Mouse (Mus musculus): ENCODE results near the gene Olfm4.

The Olfm4 gene

DNA sequence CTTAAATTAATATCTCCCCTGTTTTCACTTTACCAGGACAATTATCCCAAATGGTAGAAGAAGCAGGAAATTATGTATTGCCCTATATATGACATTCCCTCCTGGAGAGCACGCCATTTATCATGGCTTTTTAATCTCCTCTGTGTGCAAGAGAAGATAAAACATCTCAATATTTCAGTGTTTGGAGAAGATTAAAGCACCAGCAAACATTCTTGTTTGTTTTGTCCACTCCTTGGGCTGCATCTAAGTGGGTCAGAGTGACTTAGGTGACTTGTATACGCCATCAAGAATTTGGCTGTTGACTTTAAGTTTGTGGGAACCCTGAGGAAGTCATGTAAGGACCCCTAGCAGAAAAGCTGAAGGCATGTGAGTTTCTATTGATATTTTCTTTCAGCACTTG is at the start of gene Olfm4:
Gene Olfm4, plus strand, starts transcription at position 301 of the 400 bp plus-strand sequence.
- DNase-seq: no peak

DNA sequence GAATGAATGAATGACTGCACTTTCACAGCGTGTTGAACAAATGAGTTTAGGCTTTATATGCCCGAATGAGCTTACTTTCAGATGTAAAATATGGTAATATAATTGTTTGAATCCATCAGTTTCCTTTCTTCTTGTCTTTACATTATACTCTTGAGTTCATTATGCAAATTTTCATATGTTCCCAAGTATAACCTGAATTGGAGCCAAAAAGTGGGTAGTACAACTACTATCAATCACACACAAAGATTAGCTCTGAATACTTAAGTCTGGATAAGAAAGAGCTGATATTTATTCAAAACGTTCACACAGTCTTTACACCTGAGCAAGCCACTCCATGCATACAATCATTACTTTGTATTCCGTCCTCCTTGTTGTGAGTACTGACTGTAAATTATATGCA is 49.5 kb upstream of the Olfm4 start:
- DNase-seq: no peak

DNA sequence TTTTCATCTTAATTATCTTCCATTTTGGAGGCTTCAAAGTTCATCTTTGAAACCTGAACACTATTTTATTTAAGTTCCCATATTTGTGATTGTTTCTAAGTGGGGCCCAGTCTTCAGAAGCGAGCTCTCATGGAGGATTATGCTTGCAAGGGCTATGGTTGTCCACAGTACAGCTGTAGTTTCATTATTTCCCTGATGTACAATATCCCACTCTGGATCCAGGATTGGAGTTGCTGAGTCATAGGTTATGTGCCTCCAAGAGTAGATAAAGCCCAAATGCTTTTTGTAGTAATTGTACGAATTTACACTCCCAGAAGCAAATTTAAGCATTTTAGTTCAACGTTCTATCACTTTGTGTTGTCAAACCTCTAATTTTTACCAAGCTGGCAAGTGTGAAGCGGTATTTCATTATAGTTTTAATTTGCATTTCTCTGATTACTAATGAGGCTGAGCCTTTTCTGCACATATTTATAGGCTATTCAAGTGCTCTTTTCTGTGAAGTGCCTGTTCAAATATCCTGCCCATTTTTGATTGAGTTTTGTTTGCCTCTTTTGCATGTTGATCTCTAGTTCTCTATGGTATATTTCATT is 46.9 kb upstream of the Olfm4 start:
- DNase-seq: no peak

DNA sequence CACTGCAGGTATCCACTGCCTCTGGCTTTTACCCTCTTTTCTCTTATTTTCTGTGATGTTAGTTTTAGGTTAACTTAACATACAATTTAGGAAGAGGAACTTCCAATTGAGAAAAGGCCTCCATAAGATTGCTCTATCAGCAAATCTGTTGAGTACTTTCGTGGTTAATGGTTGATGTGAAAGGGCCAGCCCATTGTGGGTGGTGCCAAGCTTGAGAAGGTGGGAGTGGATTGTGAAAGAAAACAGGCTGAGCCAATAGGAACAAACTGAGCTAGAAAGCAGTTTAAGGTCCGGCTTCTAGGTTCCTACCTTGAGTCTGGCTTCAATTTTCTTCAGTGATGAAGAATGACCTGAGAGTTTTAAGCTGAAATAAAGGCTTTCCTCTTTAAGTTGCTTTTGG is 38.0 kb upstream of the Olfm4 start:
- DNase-seq: no peak

DNA sequence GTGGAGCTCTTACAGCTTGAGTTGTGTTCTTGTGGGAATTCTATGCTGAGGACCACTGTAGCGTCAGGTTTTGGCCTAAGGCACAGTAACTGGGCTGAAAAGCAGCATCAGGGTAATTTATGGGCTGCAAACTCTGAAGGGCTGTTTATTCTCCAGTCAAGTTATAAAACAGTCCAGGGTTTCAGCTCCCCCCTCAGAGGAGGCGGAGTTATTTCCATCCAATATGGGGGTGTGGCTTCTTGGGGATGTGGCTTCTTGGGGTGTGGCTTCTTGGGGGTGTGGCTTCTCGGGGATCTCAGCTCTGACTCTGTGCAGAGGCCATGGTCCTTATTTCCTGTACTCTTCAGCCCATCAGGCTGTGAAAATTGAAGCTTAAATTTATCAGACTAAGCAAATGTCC is 28.2 kb upstream of the Olfm4 start:
- no peak for DNase-seq

DNA sequence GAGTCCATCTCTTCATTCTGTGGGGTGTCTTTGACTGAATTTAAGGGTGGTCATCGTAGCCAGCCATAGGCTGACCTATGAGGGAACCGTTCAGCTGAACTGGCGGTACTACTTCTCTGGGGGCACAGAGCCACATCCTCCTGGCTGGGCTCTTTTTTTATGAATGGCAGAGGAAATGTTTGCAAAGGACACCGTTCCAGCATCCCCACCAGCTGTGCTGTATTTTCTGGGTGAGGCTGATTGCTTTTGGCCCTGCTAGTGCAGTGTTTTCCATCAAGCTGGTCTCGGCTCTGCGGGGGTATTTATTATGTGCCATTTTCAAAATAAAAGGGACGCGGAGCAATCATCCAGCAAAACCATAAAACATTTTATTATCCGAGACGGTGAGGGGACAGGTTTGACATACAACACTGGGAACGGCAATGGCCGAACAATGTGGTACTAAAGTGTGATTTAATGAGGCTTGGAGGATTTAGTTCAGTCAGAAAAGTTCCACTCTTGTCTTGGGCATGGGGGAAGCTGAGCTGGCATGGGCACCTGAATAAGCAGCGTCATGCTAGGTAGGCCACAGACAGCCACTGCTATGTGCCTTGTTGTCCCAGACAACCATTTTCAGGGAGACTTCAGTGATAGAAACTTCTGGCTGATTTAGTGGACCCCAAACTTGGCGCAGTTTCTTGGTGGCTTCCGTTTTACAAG is 25.9 kb upstream of the Olfm4 start:
- DNase-seq: no peak

DNA sequence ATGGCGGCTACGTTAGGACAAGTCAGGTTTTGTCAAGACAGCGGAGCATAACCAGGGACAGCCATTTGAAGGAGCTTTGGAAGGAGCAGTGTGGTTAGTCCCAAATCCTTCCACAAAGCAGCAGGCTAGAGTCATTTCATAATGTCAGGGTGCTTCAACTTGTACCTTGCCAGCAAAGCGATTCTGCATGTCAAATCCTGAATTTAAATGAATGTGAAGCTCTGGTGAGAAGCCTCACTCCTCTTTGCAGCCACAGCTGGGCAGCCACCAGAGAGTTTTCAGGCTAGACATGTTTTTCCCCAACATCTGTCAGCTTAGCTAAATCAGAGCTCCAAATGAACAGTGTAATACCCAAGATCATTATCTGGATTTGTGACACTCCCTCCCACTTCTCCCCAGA is 22.7 kb upstream of the Olfm4 start:
- no peak for DNase-seq

DNA sequence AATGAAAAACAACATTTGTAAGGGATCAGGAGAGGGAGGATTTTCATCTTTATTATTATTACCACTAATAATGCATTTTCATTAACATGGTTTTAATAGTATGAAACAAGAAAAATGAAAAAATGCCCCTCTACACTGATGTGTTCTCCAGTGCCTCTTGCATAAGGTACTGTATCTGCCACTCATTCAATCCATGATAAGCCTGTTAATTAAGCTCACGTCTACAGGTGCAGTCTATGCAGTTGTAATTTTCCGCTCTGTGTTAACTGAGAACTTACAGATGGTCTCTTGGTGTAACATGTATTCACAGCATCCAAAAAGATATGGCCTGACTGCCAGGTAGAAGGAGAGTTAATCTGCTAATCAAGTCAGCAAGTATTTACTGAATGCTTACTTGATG is 22.3 kb upstream of the Olfm4 start:
- DNase-seq: no peak

DNA sequence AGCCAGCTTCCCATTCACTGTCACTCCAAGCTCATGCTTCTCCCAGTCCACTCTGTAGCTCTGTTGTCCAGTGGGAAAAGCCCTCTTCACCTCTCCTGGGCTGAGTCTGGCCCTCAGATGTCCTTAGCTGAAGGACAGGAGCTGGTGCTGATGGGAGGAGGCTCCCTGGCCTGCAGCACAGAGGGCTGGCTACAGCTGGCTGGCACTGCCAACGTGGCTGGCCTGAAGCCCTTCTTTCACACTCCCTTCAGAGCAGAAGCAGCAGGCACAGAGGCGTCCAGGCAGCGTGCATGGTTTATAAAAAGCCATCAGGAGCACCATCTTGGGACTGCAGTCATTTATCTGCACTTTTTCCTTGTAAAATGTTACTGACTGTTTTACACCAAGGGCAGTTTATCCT is 13.7 kb upstream of the Olfm4 start:
- no peak for DNase-seq

DNA sequence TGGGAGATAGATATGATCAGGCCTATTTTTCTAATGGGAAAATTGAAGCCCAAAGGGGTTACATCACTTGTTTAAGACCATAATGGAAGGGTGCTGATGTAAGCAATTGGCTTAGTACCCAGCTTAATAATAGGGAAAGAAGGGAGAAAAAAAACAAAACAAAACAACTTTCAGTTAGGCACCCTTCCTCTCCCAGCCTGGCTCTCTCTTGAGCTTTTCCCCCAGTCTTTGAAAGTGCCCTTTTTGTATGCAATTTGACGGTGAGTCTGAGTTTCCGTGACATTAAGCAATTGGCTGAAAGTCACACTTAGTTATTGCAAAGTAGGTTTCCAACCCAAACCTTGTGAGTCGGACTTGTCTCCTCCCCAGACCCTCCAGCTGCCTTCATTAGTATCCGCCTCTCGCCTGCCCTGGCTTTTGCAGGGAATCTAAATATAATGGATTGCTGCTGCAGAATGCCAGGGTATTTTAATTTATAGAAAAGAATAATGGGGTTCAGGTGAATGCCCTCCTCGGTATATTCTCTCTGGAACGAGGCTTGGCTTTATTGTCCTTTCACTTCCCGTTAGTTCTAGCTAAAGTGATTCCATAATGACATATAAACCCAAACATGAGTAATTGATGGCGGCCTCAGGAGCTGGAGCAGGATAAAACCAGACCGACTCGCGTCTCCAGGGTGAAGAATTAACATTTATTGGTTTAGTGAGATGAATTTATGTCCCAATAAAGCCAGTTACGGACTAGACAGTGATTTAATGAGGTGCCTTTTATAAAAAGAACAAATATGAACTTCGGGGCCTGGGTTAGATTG is 12.7 kb upstream of the Olfm4 start:
- DNase-seq: no peak

DNA sequence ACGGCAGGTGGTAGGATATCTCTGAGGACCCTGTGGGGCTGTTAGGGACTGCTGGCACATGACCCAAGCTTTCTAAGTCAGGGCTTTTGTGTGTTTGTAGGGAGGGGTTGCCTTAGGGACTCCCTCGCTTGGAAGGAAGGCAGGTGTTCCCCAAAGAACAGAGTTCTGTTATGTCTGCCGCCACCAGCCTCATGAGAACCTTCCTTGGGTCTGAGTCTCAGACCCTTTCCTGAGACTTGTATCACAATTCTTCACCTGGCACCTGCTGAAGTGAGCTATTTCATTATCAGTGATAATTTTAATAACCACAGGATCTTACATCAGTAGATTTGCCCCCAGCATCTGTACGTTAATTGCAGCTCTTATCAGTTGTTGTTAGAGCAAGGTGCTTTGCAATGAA is 2.4 kb upstream of the Olfm4 start:
- no peak for DNase-seq

DNA sequence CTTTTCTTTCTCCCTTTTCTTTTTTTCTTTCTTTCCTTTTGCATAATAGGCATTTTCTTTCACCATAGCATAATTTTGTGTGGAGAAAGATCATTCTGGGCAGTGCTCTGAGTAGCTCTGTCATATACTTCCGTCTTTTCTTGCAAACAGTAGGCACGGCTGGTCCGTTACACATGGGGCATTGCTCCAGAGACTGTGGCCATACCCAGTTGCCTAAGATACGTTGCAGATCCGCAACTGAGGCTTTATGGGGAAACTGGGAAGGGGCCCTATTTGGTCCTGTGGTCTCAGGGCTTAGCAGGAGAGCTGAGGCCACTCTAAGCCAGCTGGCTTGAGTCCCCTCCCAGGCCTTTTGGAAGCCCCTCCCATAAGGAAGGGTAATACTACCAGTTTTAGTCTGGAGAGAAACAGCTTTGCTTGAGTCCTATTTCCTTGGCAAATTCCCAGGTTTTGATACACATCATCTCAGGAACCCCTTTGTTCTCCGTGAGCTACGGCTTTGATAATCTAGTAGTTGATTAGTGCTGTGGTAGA is 1.3 kb downstream of the Olfm4 start:
- no peak for DNase-seq

DNA sequence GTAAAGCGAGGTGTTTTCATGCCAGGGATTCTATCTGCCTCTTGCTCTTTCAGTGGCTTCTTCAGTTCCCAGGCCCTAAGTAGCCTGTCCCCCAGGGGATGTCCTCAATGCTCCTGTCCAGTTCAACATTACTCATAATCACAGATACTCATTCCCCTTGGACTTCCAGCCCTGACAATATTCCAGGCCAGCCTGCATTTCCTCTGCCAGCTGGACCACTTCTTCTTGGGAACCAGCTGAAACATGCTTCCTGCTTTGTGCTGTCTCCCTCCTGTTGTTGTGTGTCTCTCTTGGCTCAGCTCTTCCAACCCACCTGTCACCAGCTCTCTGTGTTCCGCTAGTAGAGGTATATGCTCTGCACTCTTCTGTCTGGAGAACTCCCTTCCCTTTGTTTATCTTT is 1.8 kb downstream of the Olfm4 start:
- DNase-seq: no peak

DNA sequence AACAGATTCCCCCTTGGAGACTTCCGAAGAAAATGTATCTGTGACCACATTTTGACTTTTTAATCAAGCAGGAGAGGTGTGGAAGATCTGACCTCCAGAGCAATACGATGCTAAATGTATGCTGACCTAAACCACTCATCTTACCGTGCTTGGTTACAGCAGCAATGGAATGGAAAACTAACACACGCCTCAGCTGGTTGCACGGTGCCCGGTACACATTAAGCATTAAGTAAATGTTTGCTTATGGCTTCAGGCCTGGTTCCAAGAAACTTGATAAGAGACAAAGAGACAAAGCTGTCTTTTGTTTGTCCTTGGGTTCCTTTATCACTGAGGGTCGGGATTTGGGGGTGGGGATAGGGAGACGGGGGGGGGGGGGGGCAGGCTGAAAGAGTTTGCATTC is 3.0 kb downstream of the Olfm4 start:
- no peak for DNase-seq

DNA sequence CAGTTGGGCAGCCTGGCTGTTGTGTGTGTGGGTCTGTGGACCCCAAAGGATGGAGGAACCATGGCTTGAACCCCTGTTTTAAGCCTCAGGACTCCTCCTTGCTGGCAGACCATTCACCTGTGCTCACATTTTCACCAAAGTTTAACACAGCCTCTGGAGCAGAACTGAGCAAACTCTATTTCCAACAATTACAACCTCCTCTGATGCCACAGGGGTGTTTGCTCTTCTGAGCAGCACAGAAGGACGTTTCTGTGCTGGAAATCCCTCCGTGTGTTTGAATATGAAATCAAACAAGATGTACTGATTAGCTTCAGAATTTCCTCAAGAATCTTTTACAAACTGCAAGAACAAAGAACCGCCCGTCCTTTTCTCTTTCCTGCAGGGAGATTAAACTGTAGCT is 5.9 kb downstream of the Olfm4 start:
- DNase-seq: no peak

DNA sequence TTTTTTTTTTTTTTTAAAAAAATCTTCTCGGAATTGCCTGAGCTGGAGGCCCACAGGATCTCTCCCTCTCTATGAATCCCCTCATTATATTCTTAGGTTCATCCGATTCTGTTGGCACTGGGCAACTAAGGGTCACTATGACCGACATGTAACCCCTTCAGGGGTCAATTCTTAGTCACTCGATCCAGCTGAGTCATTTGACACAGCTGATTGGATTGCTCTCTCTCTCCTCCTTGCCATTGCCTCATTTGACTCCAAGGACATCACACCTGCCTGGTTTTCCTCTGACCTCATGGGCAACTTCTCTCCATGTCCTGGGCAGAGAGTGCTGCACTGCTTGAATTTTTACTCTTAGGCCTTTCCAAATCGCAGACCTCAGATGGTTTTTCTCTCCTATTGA is 6.7 kb downstream of the Olfm4 start:
- no peak for DNase-seq

DNA sequence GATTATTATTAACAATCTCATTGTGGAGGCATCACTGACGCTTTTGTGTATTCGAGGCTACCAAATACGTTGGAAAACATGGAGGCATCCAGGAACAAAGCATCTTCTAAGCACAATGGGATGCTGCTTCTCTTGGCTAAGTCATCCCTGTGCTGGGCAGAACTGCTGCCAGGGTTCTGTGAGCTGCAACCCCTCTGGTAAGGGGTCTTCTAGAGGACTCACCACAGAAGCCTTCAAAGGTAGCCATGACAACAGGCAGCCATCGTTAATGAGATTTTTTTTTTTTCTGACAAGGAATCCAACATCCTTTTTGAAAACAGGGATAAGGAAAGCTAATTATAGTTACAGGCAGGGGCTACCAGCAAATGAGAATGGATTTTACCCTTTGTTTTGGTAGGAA is 13.7 kb downstream of the Olfm4 start:
- no peak for DNase-seq

DNA sequence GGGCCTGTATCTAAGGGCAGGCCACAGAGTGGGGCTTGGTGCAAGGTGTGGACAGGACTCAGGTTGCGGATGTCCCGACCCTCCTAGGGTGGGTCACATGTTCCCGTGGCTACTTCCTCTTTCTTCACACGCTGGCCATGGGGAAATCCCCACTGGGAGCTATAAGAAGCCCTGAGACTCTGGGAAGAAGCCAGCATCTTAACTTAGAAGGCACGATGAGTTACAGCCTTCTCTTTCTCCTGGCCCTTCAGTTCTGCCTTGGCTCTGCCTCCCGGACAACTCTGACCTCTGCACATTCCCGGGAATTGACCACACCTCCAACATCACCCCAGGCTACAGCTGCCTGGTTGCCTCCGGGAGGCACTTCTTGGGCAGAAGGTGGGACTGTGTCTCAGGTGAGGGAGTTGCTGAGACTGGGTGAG is 16.2 kb downstream of the Olfm4 start:
- DNase-seq: no peak

DNA sequence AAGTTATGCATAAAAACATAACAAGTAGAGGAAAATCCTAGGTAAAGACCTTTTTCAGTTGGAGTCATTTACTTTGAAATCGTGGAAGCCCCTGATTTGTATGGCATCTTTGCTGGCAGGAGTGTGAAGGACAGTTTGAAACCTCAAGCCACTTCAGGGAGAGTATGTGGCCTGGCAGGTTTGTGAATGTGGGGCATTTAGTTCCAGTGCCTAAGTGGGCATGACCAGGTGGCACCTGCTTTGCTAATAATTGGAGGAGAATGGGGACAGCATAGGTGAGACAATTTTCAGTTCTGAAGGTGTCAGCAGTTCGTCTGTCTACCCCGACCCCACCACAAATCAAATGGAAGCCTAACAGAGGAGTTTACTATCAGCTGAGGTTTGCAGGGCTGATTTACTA is 23.8 kb downstream of the Olfm4 start:
- DNase-seq: no peak

DNA sequence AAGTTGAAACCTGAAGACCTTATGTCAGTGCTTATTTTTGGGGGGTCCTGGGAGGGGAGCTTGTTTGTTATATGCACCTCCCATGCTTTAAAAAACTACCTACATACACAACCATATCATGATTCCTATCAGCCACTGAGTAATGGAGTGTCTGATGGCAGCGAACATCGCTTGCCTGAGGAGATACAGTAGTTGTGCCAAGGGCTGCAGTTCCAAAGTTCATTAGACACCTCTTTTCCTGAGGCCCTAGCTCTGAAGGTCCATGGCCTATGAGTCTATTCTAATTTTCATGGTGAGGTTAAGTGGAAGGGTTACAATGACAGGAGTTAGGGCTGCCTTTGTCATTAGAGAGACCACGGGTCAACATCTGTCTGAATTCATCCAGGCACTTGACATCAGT is 26.5 kb downstream of the Olfm4 start:
- DNase-seq: no peak

DNA sequence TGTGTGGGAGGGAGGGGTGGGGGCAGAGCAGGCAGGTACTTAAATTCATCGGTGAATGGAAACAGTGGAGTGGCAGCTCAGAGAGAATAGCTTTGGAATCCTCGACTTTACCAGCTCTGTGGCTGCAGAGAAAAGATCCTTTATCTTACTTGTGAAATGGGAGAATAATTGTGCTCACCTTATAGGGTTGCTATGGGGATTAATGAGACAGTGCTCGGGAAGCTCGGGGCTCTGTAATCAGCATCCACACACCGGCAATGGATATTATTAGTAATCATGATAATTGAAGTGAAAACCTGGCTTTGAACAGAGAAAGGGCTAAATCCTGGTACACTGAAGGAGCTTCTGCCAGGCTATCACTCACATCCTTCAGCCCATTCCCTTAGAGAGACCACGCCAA is 31.1 kb downstream of the Olfm4 start:
- no peak for DNase-seq

DNA sequence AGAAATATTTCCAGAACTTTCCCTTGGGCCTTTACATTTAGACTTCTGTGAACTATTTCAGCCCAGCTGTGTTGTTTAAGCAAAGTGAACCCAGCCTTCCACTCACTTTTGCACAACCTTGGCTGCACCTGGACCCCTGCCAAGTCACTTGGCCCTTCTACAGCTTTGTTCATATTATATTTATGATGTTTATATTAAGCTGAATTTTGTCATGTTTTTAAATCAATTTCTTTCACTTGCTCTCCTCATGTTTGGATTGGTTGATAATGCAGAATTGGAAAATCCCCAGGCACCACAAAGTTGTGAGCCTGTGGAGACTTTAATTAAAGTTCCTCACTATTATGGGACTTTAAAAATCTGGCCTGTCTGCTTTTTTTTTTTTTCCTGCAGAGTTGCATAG is 32.2 kb downstream of the Olfm4 start:
- no peak for DNase-seq

DNA sequence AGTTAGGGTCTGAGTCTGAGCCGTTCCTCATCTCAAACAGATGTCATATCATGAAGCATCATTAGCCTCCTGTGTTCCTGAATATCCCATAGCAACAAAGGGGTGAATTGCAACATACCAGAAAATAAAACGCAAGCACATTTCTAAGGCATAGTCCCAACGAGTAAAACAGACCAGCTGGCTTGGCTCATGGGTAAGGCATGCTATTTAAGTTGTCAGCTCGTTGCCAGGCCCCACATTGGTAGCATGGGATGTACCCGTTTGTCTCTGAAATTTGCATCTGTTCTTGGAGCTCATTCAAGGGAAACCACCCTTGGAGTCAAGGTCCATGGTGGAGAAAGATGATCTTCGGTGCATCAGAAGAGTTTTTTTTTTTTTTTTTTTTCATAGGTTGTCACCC is 42.2 kb downstream of the Olfm4 start:
- DNase-seq: no peak
